Mouse (Mus musculus): ENCODE measurements around the gene Fcer2a.

Fcer2a gene

GRCm38 (mm10) chr8:3676131-3676992 lies 17.6 kb downstream of the Fcer2a start, which contains the start of gene Trappc5:
TSS of gene Trappc5 (plus strand) at chr8:3676299.
- DNase-seq (ENCODE audit: low spot score in 2 of 2) = peak; percentile 90 to 91

DNA sequence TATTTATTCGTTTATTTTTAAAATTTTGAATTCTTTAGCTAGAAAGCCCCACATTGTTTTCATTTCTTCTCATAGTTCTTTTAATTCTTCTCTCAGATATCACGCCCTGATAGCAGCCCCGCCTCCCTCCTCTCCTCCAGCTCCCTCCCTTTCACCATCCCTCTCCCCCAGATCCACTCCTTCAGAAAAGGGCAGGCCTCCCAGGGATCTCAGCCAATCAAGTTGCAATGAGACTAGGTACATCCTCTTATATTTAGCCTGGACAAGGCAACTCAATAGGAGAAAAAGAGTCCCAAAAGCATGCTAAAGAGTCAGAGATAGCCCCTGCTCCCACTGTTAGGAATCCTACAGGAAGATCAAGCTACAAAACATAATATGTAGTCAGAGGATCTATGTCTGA lies 19.3 kb downstream of the Fcer2a start:
- DNase-seq (ENCODE audit: low spot score in 2 of 2) = no peak

DNA sequence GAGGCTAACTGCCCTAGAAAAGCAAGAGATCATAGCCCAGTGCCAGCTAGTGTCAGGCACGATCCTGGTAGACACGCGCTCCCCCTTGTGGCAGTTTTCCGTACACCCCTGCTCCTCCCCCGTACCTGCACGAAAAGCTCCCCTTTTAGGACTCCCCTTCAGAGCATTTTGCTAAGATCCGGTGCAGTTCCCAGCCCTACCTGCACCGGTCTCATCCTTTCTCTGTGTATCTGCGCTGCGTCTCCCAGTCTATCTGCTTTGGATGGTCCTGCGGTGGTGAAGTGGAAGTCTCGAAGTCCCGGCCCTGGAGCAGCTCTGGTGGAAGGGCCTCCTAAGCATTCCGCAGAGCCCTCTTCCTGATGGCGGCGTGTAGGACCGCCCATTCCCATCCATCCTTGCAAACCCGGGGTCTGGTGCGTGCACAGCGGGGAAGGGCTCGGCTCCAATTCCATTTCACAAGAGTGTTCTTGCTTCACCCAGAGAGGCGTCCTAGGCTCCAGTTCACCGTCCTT lies 21.9 kb downstream of the Fcer2a start, which contains the start of gene Fcor:
TSS of gene Fcor (minus strand) at position 383 of the 512 bp plus-strand sequence.
- peak; percentile 74 to 83 for DNase-seq (ENCODE audit: low spot score in 2 of 2)

DNA sequence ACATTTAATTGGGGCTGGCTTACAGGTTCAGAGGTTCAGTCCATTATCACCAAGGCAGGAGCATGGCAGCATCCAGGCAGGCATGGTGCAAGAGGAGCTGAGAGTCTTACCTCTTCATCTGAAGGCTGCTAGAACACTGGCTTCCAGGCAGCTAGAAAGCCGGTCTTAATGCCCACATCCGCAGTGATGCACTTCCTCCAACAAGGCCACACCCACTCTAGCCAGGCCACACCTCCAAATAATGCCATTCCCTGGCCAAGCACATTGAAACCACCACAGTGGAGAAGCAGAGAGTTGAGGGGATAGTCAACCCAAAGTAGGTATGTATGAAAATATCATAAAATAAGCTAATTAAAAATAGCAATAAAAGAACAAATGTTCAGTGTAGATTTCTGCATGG lies 23.6 kb downstream of the Fcer2a start:
- DNase-seq (ENCODE audit: low spot score in 2 of 2) = no peak

GRCm38 (mm10) chr8:3665507-3665906 lies 28.5 kb downstream of the Fcer2a start, which contains the start of gene Mcemp1:
TSS of gene Mcemp1 (plus strand) at chr8:3665754.
- DNase-seq (ENCODE audit: low spot score in 2 of 2) = no peak

- no peak for DNase-seq (ENCODE audit: low spot score in 2 of 2)
Measured at GRCm38 (mm10) chr8:3664405-3664804, 29.6 kb downstream of the Fcer2a start.

DNA sequence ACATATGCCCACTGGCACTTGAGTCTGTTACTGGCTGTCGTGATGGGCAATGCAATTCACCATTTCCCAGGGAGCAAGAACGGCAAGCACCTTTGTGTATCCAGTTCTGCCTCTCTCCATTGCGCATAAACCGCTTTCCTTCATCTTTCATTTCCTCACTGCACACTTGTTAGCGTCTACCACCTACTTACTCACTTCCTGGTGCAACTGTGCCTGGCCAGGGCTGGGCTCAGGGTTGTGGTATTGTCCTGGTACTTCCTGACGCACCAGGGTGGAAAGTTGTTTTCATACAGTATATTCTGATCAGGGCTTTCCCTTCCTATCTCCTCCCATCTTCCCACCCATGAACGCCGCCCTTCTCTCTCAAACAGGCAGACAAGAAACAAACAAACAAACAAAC lies 33.1 kb downstream of the Fcer2a start:
- DNase-seq (ENCODE audit: low spot score in 2 of 2) = no peak

- DNase-seq (ENCODE audit: low spot score in 2 of 2) = peak; percentile 26 to 41
Measured at GRCm38 (mm10) chr8:3656725-3657381, 37.1 kb downstream of the Fcer2a start.

GRCm38 (mm10) chr8:3655526-3655925 lies 38.4 kb downstream of the Fcer2a start, which contains the start of gene Retn:
TSS of gene Retn (plus strand) at chr8:3655770.
- DNase-seq (ENCODE audit: low spot score in 2 of 2) = no peak

DNA sequence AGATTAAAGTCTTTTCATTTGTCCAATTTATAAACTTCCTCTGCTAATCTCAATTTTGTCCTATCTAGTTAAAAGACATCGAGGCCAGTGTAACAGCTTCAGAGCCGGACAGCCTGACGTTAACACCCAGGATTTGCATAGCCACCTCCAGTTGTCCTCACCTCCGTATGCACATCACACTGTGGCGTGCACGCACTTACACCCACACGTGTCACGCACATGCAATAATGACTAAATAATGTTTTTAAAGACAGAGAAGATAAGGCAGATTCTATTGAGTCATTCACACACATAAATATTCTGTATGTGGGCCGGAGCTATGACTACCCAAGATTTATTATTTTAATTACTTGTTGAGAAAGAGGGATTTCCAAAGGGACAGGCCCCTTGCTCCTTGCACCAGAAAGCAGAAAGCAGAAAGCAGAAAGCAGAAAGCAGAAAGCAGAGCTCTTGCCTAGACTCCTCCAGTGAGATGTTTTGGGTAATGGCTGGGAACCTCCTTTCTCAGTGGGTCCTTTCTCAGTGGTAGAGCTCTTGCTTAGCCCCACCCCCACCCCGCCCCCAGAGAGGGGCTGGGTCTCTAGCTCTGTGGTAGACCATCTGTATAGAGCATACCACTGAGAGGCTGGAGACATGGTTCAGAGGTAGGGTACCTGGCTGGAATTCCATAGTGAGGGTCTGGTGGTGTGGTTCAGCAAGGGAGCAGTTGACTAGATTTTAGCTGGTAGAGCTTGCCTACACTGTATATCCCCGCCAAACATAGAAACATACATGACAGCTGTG lies 39.1 kb downstream of the Fcer2a start:
- DNase-seq (ENCODE audit: low spot score in 2 of 2) = no peak

GRCm38 (mm10) chr8:3652845-3653244 lies 41.1 kb downstream of the Fcer2a start:
- DNase-seq (ENCODE audit: low spot score in 2 of 2) = no peak

GRCm38 (mm10) chr8:3648990-3649389 lies 45.0 kb downstream of the Fcer2a start:
- DNase-seq (ENCODE audit: low spot score in 2 of 2) = no peak

- no peak for DNase-seq (ENCODE audit: low spot score in 2 of 2)
Measured at GRCm38 (mm10) chr8:3648268-3648667, 45.7 kb downstream of the Fcer2a start.

- DNase-seq (ENCODE audit: low spot score in 2 of 2) = no peak
Measured at GRCm38 (mm10) chr8:3647561-3647960, 46.4 kb downstream of the Fcer2a start.

- no peak for DNase-seq (ENCODE audit: low spot score in 2 of 2)
Measured at GRCm38 (mm10) chr8:3646824-3647531, 47.0 kb downstream of the Fcer2a start.

DNA sequence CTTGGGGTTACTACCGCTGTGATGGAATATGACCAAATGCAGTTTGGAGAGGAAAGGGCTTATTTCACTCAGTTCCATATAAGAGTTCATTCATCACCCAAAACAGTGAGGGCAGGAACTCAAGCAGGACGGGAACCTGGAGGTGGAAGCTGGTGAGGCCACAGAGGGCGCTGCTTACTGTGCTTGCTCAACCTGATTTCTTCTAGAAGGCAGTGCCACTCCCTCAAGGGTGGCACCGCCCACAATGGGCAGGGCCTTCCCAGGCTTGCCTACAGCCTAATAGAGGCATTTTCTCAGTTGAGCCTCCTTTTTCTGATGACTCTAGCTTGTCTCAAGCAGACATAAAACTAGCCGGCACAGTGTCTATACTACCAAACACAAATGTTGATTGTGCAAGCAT lies 48.2 kb downstream of the Fcer2a start:
- DNase-seq (ENCODE audit: low spot score in 2 of 2) = no peak

All from right cerebral cortex, postnatal 36 days (tissue).